Mouse (Mus musculus): ENCODE measurements around the gene Bicral.

DNA sequence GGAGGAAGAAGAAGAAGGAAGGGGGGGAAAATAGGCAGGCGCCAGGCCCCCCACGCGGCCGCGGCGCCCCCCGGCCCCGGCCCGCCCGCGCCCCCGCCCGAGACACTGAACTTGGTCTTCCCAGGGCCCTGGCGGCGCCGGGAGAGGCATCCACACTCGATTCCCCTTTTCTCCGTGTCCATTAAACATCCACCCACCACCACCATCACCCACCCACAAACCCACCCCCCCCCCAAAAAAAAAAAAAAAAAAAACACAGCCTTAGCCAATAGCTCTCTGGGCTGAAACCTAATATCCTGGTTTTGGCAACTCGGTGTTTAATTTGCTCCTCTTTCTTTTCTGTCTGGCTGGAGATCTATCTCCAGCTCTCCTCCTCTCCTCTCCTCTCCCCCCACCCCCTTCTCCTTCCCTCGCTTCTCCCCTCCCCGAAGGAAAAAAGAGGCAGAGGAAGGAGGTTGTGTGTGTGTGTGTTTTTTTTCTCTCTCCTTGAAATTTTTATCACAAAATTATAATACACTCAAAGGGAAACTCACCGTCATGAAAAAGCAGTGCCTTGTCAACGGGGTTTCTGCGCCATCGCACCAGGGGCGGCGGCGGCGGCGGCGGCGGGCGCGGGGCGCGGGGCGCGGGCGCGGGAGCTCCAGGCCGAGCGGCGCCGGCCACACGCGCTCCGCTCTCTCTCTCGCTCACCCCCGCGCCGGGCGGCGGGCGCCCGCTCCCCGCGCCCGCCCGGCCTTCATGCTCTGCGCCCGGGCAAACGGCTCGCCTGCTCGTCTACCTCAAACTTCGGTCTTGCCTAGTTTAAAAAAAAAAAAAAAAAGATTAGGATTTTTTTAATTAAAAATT is at the start of gene Bicral:
- TF ChIP-seq CTCF (conservative IDR thresholded peaks at IDR 0.05; ENCODE audit: low read length) (no peak), NANOG (IDR thresholded peaks at IDR 0.05; ENCODE audit: borderline replicate concordance, low read length) (no peak)
